Mouse (Mus musculus): ENCODE measurements at regions not wholly inside any gene's neighbourhood (a gene's known extent, or its start where the extent isn't known, plus 50 kb on each side); places are given as distances from the start of the nearest gene placed in this dataset.

DNA sequence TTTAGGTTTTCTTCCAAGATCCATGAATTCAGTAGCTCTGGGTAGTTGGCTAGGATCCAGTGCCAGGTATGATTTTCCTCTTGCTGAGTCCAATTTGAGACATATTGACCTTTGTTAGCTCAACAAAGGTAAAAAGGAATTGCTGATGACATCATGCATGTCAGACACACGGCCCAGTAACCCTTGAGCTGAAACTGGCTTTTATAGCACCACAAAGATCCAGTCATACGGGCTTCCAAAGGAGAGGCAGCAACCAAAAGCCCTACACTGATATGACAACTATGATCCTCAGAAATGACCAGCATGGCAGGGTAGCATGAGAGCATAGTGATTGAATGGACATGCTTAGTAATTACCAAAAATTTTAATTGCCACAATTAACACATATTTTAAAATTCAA, 258.0 kb upstream of the Defb41 start:
- Histone ChIP-seq H3K36me3 (ENCODE audit: insufficient read depth, low read length) (no peaks in the 10 kb centered on the region), H3K9me3 (ENCODE audit: low read length) (no peaks in the 10 kb centered on the region), H3K27ac (no peak overlapping the region), H3K4me2 (ENCODE audit: low read depth, low read length) (no peak overlapping the region), H3K4me3 (ENCODE audit: low read length) (no peak overlapping the region), H3K27me3 (ENCODE audit: insufficient read depth, low read length) (no peaks in the 10 kb centered on the region), H3K4me1 (ENCODE audit: insufficient read depth, low read length) (no peaks in the 10 kb centered on the region), H3K9ac (replicated peaks; ENCODE audit: low read length) (no peak overlapping the region)
- DNase-seq (ENCODE audit: low spot score) (no peak), ATAC-seq (no peak)
- 80% methylated on average over 2 of the region's 2 CpGs for WGBS
- TF ChIP-seq CTCF (IDR thresholded peaks at IDR 0.05; ENCODE audit: low read depth): no peak

DNA sequence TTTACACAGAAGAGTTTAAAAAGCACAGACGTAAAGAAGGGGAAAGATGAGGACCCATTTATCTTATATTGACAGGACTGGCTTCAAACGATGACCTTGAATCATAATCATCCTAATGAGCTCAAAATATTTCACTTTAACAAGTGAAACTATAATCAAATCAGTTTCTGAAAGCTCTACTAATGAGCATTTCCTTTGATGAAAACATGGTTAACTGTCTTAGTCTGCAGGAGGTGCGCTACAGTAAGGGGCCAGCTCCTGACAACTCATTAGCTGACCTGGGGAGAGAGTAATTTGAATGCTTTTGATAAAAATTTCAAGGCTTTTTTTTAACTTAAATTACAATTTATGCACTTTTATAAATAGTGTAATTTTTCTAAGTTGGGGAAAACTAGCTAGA, 247.8 kb upstream of the Defb41 start:
- H3K27ac ChIP-seq: no peak overlapping the region
- no peak overlapping the region for H3K9ac ChIP-seq (replicated peaks; ENCODE audit: low read length)
- H3K4me1 ChIP-seq (ENCODE audit: insufficient read depth, low read length): no peaks in the 10 kb centered on the region
- 81% methylated on average over 3 of the region's 3 CpGs for WGBS
- TF ChIP-seq CTCF (IDR thresholded peaks at IDR 0.05; ENCODE audit: low read depth): no peak
- H3K4me3 ChIP-seq (ENCODE audit: low read length): no peak overlapping the region
- H3K9me3 ChIP-seq (ENCODE audit: low read length): no peaks in the 10 kb centered on the region
- no peaks in the 10 kb centered on the region for H3K36me3 ChIP-seq (ENCODE audit: insufficient read depth, low read length)
- H3K4me2 ChIP-seq (ENCODE audit: low read depth, low read length): no peak overlapping the region
- ATAC-seq: no peak
- H3K27me3 ChIP-seq (ENCODE audit: insufficient read depth, low read length): no peaks in the 10 kb centered on the region
- DNase-seq (ENCODE audit: low spot score): no peak

DNA sequence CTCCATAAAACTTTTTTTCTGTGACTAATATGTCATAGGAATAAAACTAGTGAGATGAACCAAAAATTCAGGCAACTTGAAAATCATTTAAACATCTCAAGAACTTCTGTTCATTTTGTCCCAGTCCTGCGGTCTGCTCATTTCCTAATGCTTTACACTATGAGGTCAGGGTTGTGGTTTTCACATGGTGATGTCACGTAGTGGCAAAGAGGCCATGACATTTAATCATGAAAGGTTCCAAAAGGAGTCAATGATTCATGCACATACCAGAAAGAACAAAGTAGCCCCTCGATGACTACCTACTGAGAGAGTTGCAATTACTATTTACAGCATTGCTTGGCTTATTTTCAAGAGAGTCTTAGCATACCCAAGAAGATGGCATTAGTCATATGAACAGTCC, 233.6 kb upstream of the Defb41 start:
- WGBS: 79% methylated on average over 3 of the region's 3 CpGs
- H3K4me1 ChIP-seq (ENCODE audit: insufficient read depth, low read length): no peaks in the 10 kb centered on the region
- no peak overlapping the region for H3K27ac ChIP-seq
- no peaks in the 10 kb centered on the region for H3K27me3 ChIP-seq (ENCODE audit: insufficient read depth, low read length)
- no peak for DNase-seq (ENCODE audit: low spot score)
- H3K36me3 ChIP-seq (ENCODE audit: insufficient read depth, low read length): no peaks in the 10 kb centered on the region
- H3K4me3 ChIP-seq (ENCODE audit: low read length): no peak overlapping the region
- no peak for TF ChIP-seq CTCF (IDR thresholded peaks at IDR 0.05; ENCODE audit: low read depth)
- no peak overlapping the region for H3K9ac ChIP-seq (replicated peaks; ENCODE audit: low read length)
- ATAC-seq: no peak
- no peaks in the 10 kb centered on the region for H3K9me3 ChIP-seq (ENCODE audit: low read length)
- no peak overlapping the region for H3K4me2 ChIP-seq (ENCODE audit: low read depth, low read length)

DNA sequence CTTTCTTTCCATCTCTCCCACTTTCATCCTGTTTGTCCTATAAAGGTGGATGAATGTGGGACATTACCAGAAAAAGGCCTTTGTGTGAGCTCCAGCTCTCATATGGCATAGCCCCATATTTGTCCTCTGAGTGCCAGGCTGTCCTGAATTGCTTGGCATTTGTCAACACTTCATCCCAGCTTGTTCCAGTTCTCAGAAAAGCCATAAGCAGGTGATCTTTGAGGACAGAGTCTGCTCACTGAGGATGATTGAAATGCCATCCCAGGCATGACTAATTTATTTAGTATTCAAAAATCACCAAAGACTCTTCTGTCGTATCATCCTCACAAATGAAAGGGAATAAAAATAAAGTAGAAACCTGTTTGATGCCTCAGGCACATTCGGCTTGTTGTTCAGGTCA, 203.6 kb upstream of the Defb41 start:
- Histone ChIP-seq H3K27me3 (ENCODE audit: insufficient read depth, low read length) (no peaks in the 10 kb centered on the region), H3K4me3 (ENCODE audit: low read length) (no peak overlapping the region), H3K9me3 (ENCODE audit: low read length) (no peaks in the 10 kb centered on the region), H3K4me1 (ENCODE audit: insufficient read depth, low read length) (no peaks in the 10 kb centered on the region), H3K9ac (replicated peaks; ENCODE audit: low read length) (no peak overlapping the region), H3K36me3 (ENCODE audit: insufficient read depth, low read length) (no peaks in the 10 kb centered on the region), H3K4me2 (ENCODE audit: low read depth, low read length) (no peak overlapping the region), H3K27ac (no peak overlapping the region)
- 60% methylated on average over 2 of the region's 2 CpGs for WGBS
- no peak for DNase-seq (ENCODE audit: low spot score)
- no peak for ATAC-seq
- no peak for TF ChIP-seq CTCF (IDR thresholded peaks at IDR 0.05; ENCODE audit: low read depth)

DNA sequence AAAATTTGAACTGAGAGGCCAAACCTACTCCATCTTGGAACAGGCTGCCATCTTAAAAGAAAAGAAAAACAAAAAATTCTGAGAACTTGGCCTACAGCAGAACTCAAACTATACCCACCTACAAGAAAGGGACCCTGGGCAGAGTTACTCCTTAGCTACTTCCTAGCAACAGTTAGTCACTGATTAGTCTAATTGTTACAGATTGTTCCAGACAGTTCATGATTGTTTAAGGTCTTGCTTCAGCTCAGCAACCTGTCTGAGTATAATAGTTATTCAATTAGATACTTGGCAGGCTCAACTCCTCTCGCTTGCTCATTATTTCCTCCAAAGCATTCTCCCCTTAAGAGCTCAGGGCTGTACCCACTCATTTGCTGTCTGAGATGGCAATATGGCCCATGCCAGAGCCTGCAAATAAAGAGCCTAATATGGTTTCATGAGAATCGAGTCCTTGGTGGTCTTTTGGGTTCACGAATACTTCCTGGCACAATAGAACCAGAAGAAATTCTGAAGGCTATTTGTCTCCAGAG, 200.4 kb upstream of the Defb41 start:
- Histone ChIP-seq H3K4me1 (ENCODE audit: insufficient read depth, low read length) (no peaks in the 10 kb centered on the region), H3K36me3 (ENCODE audit: insufficient read depth, low read length) (no peaks in the 10 kb centered on the region), H3K4me3 (ENCODE audit: low read length) (no peak overlapping the region), H3K9me3 (ENCODE audit: low read length) (no peaks in the 10 kb centered on the region), H3K27me3 (ENCODE audit: insufficient read depth, low read length) (no peaks in the 10 kb centered on the region), H3K9ac (replicated peaks; ENCODE audit: low read length) (no peak overlapping the region), H3K4me2 (ENCODE audit: low read depth, low read length) (no peak overlapping the region), H3K27ac (no peak overlapping the region)
- DNase-seq (ENCODE audit: low spot score) (no peak), ATAC-seq (no peak)
- 54% methylated on average over 3 of the region's 3 CpGs for WGBS
- no peak for TF ChIP-seq CTCF (IDR thresholded peaks at IDR 0.05; ENCODE audit: low read depth)

DNA sequence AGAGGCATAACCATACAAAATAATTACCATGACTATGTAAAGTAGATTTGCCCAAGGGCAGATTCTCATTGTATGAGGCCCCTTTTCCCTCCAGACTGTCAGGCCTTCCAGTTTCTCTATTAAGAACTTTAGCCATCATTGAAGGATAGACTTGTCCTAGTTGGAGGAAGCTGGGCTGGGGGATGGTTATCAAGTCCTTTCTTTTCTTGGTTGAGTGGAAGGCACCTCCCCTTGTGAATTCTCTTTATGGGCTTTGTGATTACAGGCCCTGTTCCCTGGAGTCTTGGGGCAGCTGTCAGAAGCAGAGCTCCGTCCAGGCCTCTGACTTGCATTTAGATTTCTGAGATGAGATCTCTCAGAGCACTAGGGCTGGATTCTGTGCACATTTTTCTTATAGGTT, 198.3 kb upstream of the Defb41 start:
- H3K4me1 ChIP-seq (ENCODE audit: insufficient read depth, low read length): no peaks in the 10 kb centered on the region
- no peak for TF ChIP-seq CTCF (IDR thresholded peaks at IDR 0.05; ENCODE audit: low read depth)
- 0 out of 2 replicates have a peak, but pooled peaks have one; percentile 38 for ATAC-seq
- no peaks in the 10 kb centered on the region for H3K9me3 ChIP-seq (ENCODE audit: low read length)
- H3K4me2 ChIP-seq (ENCODE audit: low read depth, low read length): no peak overlapping the region
- WGBS: 43% methylated on average over 1 of the region's 1 CpGs
- H3K27ac ChIP-seq: no peak overlapping the region
- no peaks in the 10 kb centered on the region for H3K27me3 ChIP-seq (ENCODE audit: insufficient read depth, low read length)
- no peak overlapping the region for H3K4me3 ChIP-seq (ENCODE audit: low read length)
- H3K9ac ChIP-seq (replicated peaks; ENCODE audit: low read length): no peak overlapping the region
- DNase-seq (ENCODE audit: low spot score): peak; percentile 34
- H3K36me3 ChIP-seq (ENCODE audit: insufficient read depth, low read length): no peaks in the 10 kb centered on the region

DNA sequence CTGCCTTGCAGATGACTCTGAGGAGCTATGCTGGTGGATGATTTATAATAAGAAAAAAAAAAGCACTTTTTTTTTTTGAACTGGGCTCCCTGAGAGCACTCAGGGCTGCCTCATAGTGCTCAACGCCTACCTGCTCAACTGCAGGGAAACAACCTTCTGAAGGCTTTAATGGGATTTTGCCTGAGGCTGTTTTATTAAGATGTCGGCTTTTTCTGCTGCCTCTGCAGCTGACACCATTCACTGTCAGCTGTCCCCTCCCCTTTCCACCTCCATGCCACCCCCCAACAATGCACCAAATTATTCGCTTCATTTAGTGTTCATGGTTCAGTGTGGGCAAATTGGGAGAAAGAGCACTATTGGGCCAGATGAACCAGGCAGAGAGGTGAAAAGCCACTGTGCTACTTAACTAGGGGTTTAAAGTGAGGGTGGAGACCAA, 151.4 kb upstream of the Defb41 start:
- TF ChIP-seq CTCF (IDR thresholded peaks at IDR 0.05; ENCODE audit: low read depth): no peak
- Histone ChIP-seq H3K9me3 (ENCODE audit: low read length) (no peaks in the 10 kb centered on the region), H3K9ac (replicated peaks; ENCODE audit: low read length) (no peak overlapping the region), H3K4me1 (ENCODE audit: insufficient read depth, low read length) (no peaks in the 10 kb centered on the region), H3K36me3 (ENCODE audit: insufficient read depth, low read length) (no peaks in the 10 kb centered on the region), H3K4me3 (ENCODE audit: low read length) (no peak overlapping the region), H3K27me3 (ENCODE audit: insufficient read depth, low read length) (no peaks in the 10 kb centered on the region), H3K27ac (no peak overlapping the region), H3K4me2 (ENCODE audit: low read depth, low read length) (no peak overlapping the region)
- no peak for ATAC-seq
- DNase-seq (ENCODE audit: low spot score): peak; percentile 1
- 18% methylated on average over 3 of the region's 3 CpGs for WGBS

Measured in hindbrain, postnatal 0 days (tissue).